Comparison of ENCODE assay signal across 1 mouse cellular context in the genomic region with DNA sequence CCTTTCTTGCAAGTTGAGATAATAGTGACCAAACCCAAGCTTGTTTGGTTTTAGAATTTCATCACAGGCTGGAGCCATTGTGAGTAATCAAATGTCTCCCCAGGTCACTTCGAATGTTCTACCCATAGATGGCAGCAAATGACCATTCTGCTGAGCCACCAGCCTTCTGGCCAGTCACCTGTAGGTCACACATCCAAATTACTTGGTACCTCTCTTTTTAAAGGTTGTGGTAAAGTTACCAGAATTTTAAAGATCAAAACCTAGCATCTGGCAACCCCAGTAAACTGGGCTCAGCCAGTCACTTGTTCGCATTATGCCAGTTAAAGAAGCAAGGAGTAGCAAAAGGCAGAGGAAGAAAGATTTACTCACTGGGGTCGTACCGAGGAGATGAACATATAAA.
TF ChIP-seq lines count a peak whose summit lies in the region.

No protein-coding gene starts in this region.

TF ChIP-seq in C2C12, 6 proteins besides CTCF, POLR2A, EP300 and RAD21 (continued from another document):
- TF ChIP-seq FOSL1 (IDR thresholded peaks at IDR 0.05; ENCODE audit: insufficient read depth, low read length, poor library complexity, severe bottlenecking) (no peak), CEBPB (IDR thresholded peaks at IDR 0.05; ENCODE audit: low read depth) (no peak)
TF ChIP-seq in C2C12: peak in this region for 0.
